Mouse (Mus musculus): ENCODE results near the gene Car5a. TPM values are rescaled to one million over a fixed set of nuclear protein-coding genes. Genes with fewer than 3 reads are reported as not detected.
A peak's percentile ranks its signal among the peaks of the same experiment; 100 is the strongest.

Gene Car5a
- total RNA-seq, 2 experiments from 2014 or later, result not detected

DNA sequence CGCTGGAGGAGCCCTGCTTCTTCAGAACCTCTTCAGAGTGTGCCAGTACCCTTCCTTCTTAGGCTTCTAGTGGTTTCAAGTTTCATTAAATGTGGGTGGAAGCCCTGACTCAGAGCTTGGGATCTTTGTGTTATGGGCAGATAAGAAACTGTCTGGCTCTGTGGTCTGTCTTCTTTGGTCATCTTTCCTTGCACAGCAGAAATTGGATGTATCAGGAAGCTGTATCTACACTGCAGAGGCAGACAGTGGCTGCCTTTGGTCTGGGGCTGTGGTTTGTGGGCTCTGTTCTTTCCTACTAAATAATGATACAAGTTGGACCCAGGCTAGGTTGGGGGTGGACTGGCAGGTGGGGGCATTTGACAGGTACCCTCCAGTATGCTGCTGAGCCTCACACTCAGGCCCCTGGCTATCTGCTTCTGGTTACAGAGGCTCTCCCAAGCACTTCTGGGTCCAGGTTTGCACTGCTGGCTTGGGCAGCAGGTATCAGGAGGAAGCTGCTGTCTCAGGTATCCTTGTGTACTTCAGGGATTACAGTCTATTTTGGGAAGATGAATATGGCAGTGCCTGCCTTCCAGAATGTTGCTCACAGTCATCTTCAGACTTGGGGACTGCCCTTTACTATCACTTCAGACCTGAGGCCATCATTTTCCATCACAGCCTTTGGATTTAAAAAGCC, 11.3 kb upstream of the Car5a start:
- no peak for DNase-seq (ENCODE audit: low spot score in 2 of 2)

DNA sequence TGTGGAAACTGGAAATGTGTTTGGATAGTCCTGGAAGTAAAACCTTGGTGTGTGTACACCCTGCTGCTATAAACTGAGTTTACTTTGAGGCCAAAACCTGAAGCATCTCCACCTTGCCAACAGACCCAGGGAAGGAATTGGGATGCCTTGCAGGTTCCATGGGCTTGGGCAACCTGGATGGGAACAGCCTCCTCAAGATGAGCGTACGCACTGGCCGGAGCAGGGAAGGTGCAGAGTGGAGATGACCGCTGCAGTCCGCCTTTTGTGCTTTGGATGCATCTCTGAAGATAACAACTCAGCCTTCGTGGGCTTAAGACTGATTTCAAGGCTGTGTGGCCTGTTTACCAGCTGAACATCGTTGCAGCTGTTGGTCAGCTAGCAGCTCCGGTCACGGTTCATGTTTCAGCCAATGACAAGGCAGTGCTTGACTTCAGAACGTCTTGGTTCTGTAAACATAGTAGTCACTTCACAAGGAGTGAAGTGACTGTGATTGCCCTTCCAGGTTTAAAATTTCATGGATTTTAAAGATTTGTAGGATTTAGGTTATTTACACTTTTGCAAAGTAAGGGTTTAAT, 10.4 kb upstream of the Car5a start:
- DNase-seq (ENCODE audit: low spot score in 2 of 2), result no peak

DNA sequence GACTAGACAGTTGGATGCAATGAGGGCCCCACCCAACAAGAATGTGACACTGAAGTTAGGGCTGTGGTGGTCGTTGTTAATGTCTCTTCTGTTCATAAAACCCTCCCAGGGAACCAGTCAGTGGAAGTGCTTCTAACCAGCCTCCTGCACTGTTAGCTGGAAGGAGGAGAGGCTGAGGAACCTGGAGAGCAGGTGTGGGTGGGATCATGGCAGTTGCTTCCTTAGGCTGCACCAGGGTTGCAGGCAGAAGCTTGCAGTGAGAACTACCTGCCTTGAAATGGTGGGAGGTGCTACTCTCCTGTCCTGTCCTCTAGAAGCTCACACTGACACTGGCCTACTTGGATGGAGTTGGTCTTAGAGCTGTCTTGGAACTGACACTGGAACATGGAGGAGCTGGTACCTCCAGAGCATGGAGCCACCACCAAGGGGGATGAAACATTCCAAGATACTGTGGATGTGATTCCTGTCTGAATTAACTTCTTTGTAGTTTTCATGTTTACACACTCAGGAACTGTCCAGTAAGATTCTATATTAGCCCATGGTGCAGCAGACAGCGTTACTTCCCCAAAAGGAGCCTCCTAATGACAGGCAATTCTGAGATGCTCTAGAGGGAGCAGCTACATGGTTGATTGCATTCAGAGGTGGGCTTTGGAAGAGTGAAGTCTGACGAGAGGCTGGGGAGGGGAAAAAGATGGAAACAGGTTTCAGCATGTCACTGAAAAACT, 9.3 kb upstream of the Car5a start:
- DNase-seq (ENCODE audit: low spot score in 2 of 2), result no peak

DNA sequence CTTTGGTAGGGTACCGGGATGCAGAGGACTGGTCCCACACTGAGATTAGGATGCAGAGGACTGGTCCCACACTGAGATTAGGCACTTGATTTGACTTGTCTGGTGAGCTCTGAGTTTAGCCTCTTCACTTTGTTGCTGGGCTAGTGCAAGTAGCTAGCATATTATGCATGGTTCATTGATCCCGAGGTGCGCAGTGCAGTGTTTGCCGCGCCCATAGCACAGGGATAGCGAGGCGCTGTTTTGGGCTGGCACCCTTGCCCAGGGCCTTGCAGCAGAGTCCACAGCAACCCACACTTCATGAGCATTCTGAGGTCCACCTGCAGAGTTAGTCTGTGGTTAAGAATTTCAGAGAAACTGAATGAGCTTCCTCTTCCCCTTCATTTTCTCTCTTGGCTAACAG, 8.1 kb upstream of the Car5a start:
- DNase-seq (ENCODE audit: low spot score in 2 of 2), result no peak

DNA sequence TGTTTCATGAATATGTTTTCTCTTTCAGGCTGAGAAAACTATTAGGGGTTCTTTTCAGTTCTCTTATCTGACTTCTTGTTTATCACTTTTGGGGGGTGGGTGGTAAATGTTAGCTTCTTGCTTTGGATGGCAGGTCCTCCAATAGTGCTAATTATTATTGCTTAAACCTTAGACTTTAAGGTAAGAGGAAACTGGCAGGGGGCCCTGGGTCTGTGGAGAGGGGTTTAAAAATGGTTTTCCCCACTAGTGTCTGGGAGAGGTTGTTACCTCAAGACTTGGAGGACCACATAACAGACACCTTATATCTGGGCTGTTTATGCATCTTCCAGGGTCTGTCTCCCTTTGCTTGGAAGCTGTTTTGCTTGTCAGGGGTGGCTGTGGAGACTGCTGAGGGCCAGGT, 7.4 kb upstream of the Car5a start:
- DNase-seq (ENCODE audit: low spot score in 2 of 2), result no peak

DNA sequence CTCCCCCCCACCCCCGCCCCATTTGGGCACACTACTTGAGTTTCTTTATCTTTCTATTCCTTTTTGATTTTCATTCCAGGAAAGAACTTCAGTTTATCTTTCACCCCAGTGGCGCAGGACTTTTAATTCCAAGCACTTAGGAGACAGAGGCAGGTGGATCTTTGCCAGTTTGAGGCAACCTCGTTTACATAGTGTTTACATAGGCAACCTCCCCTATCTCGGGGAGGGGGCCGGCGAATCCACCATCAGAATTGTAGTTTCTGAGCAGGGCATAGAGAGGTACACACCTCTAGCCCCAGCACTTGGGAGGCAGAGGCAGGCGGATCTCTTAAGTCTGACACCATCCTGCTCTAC, 6.9 kb upstream of the Car5a start:
- no peak for DNase-seq (ENCODE audit: low spot score in 2 of 2)

DNA sequence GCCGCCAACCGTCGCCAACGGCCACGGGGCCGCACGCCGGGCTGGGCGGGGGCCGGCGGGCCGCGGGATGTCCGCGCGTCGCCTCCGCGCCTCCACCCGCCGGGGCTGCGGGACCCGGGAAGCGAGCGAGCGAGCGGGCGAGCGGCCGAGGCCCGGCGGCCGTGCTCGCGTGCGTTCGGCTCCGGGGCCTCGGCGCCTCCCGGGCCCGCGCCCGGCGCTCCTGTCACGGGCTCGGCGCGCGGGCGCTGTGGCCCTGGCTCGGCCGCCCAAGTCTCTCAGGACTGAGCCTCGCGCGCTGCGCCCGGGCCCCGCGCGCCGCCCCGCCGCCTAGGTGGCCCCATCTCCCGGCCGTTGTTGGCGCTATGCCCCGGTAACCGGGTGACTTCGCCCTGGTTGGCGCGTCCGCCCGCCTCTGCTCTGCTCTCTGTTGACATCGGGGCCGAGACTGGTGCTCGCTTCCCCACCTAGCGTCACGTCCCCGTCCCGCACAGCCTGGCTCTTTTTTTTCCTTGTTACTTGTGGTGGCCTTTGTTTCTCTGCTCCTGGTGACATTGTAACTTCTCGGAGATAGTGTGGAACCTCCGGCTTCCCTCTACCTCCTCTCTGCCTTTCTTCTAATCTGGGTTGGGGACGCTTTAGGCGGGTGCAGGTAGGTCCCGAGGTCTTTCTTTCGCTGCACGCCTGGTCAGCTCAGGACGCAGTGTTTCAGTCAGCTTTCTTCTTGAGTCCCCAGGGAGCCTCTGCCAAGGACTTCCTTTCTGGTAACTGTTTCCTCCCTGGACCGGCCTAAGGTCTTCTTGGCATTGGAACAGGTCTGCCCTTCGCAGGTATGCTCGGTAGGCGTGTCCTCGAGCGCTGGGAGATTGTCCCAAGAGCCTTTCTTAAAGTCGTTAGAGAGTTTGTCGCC, 6.3 kb upstream of the Car5a start:
- DNase-seq (ENCODE audit: low spot score in 2 of 2), result peak; percentile 59 to 73

DNA sequence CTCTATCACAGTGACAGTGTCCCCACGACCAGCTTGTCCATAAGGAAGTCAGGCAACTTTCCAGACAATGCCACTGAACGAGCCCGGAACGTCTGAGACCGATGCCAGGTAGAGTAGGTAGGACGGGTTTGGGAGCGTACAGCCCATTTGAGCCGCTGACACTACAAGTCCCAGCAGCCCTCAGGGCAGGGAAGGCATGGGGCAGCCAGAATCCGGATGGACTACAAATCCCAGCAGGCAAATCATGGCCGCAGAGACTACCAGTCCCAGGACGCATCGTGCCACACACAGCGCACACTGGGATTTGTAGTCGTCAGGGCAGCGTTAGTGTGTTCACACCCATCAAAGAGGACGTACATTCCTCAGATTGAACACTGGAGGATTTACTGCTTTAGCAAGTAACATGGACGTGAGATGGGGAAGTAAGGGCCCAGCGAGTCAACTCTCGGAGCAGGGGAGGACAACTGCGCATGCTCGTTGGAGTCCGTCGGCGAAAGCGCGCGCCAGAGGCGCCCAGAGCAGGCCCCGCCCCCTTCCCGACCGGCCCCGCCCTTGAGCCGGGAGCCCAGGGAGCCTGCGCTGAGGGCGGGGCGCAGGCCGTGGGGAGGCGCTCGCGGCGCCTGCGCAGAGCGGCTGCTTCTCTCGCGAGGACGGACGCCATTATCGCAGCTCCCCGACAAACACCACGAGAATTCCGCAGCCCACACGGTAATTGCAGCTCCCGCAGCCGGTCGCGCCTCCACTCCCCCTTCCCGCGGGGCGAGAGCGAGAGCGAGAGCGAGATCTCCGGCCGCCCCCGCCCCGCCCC, 5.4 kb upstream of the Car5a start:
- DNase-seq (ENCODE audit: low spot score in 2 of 2), result peak; percentile 98 to 99

DNA sequence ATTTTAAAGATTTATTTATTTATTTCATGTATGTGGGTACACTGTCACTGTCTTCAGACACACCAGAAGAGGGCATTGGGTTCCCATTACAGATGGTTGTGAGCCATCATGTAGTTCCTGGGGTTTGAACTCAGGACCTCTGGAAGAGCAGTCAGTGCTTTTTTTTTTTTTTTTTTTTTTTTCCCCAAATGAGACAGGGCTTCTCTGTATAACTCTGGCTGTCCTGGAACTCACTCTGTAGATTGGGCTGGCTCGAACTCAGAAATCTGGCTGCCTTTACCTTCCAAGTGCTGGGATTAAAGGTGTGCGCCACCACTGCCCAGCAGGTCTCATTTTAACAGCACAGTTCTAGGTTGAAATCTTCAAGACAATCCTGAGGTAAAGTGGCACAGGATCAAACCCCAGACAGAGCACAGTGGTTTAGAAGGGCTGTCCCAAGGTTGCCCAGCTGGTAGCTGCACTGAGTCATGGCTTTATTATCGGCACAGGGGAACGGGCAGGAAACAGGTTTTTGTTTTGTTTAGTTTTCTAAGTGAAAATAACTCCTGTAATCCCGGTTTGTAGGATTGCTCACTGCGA, 4.6 kb upstream of the Car5a start, which contains the start of gene Banp:
Gene Banp, plus strand, starts transcription at position 529 of the 579 bp plus-strand sequence.
- no peak for DNase-seq (ENCODE audit: low spot score in 2 of 2)

DNA sequence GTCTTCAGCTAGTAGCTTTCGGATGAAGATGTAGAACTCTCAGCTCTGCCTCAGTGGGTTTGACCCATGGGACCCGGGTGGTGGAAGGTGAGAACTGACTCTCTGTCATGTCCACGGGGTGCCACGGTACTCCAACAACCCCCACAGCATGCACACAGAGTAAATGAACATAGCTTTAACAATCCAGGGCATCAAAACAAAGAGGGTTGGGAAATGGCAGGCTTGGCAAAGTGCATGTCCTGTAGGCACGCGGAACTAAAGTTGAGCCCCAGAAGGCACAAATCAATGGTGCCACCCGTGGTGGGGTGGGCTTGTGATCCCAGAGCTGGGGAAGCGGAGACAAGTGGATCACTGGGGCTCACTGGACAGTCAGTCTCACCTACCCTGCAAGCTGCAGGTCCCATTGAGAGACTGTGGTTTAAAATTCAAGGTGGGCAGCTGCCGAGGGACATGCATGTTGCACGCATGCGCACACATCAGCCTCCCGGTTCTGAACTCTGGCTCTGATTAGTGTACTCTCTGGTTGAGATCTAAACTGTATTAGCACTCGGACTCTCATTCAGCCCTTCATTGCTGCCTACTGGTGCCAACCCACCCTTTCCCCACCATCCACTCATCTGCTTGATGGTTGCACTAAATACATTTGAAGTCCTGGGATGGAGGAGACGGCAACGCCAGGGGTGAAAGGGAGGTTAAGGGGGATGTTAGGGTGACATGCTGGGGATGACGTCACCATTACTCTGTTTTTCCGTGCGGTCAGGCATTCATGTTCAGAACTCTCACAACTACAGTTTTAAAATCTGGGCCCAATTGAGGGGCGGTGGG, 3.8 kb upstream of the Car5a start:
- no peak for DNase-seq (ENCODE audit: low spot score in 2 of 2)

DNA sequence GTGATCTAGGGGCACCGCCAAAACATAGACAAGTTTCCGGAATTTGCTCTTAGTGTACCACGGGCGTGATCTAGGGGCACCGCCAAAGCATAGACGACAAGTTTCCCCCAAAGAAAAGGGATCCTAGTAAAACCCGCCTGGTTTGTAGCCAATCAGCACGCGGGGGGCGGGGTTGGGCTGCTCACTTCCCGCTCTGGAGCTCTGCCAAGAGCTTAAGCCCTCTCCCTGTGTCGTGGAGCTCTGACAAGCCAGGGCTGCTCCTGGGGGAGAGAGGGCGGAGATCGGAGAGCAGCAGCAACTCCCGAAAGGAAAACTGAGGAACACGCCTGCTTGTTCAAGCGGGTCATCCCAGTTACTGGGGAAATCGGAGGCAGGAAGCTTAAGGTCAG, 3.0 kb upstream of the Car5a start:
- peak; percentile 75 to 86 for DNase-seq (ENCODE audit: low spot score in 2 of 2)

DNA sequence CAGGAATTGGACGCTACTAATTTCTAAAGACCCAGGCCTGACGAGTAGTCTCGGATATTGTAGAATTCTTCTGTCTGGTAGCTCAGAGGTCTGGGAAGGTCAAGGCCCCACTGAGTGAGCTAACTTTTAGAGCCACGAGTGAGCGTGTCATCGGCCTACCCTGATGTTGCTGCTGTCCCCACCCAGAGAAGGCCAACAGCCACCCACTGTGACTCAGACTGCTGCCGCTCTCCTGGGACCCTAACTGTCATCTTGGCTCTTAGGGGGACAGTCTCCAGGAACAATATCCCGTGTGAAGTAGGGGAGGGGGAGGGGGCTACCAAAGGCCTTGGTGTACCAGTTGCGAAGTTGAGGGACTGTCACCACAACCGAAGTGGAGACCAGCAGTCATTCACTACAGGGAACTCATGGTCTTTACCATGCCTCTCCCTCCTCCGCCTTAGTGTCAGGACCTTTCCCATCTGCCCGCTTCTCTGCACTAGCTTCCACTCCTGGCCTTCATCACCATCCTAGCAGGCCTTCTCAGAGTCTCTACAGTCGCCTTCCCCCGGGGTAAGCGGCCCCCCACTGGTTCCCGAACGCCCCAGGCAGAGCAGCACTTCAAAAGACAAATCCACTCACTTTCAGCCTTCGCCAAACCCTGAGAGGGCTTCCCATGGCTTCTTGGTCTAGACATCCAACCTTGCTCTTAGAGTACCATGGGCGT, 2.5 kb upstream of the Car5a start:
- no peak for DNase-seq (ENCODE audit: low spot score in 2 of 2)

DNA sequence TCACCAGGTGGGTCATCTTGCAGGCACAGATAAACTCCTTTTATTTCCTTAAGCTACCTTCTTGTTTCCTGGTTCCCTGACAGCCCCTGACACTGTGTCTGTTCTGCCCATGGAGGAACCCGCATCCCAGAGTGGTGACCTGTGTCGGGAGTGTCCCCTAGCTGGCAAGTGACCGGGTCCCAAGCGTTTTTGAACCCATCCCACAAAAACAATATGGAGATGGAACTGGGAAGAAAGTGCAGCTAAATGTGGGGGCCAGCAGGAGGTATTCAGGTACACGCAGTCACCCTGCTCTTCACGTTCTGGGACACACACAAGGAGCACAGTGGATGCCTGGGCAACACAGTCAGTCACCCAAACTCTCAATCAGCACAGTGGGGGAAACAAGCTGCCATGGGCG, 1.6 kb upstream of the Car5a start:
- no peak for DNase-seq (ENCODE audit: low spot score in 2 of 2)

DNA sequence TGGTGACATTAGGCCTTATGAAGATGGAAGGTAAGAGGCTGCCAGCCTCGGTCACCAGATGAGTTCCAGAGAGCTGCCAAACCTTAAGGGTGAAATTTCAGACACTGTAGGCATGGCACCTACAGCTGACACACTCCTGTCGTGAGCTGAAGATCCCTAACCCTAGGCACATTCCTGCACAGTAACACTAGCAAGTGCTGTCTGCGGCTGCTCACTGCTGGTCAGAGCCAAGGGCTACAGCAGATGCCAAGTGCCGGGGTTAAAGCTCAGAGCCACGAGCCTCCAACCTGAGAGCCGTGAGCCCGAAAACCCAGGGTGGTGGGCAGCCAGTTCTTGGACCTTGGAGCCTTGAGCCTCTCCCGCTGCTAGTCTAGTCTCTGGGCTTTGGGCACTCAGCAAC, 988 bp downstream of the Car5a start:
- DNase-seq (ENCODE audit: low spot score in 2 of 2), result no peak

DNA sequence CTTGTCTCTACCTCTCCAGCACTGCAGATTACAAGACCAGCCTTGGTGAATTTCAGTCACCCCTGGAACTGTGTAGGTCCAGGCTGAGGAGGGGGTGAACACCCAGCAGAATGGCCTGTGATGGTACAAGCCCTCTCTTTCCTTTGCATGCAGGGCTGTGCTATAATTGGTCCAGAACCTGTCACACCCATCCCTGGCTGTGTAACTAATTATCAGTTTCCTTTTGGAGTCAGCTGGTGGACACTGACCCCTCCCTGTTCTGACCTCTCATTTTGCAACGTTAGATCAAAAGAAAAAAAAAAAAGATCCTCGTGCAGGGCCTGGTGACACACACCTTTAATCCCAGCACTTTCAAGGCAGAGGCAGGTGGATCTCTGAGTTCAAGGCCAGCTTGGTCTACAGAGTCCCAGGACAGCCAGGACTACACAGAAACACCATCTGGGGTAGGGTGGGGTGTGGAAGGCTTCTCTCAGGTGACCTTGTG, 1.6 kb downstream of the Car5a start:
- no peak for DNase-seq (ENCODE audit: low spot score in 2 of 2)

DNA sequence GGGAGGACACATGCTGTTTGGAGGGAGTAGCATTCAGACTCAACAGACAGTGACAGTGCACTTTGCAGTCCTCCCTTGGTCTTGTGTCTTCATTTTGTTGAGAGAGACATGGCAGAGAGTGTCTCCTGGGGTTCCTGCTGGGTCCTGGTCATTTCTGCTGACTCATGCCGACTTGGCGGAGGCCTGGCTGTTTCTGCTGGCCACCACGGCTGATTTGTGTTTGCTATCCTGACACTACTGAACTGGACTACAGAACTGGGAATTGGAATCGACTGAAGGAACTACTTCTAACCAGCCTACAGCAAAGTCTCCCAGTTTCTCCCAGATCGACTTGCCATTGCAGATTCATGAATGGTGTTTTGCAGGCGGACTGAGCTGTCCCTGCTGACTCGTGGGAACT, 6.0 kb downstream of the Car5a start:
- no peak for DNase-seq (ENCODE audit: low spot score in 2 of 2)

DNA sequence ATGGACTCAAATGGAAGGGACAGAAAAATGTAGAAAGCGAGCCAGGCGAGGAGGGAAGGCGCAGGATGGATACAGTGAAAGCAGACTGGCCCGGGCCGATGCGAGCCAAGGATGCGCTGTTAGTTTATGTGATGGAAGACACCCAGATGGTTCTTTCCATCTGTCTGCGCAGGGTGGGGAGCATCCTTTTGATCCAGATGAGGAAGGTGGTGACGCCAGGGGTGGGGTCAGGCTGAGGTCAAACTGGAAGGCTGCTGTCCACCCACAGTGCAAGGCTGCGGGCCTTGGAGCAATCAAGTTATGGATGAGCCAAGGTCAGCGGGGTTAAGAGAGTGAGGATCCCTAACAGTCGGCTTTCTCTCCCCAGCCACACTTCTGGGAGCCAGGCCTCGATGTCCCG, 8.3 kb downstream of the Car5a start:
- DNase-seq (ENCODE audit: low spot score in 2 of 2), result no peak

DNA sequence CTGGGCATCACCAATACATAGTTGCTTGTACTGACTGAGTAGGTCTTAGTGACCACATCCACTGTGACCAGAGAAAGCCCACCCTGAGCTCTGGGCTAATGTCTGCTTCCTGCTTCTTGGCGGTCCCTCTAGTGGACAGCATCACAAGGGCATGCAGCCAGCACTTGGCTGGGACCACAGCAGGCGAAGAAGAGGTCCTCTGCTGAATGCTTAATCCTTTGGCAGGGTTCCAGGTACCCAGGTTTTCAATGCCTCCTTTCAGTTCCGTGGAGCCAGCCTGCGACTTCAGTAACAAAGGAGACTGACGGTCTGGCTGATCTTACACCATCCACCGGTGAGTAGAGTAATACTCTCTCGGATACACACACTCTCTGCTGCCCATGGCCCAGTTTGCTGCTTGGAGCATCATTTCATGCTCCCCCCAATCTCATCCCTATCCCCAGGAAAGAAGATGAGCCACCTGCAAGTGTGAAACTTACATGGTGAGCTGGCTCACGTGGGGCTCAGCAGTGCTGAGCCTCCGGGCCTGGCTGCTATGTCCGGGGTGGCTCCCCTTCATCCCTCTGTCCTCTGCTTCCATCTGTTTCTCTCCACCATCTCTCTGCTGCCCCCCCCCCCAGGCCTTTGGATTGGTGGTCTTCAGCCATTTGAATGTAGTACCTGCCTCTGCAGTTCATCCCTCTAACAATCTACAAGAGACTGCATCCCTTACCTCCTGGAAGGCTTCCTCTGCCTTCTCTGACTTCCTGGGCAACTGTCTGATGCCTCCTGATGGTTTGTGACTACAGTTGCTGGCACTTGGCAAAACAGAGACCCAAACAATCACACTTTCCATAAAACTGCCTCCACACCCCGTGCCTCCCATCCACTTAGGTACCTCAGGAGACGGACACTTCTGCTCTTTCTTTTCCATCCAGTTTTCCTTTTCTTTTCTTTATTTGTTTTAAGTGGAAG, 9.1 kb downstream of the Car5a start:
- DNase-seq (ENCODE audit: low spot score in 2 of 2), result peak; percentile 74 to 90
